In genomic region chr7:24298973-24299708, GRCm38 (mm10) we compare ENCODE assay signal across 1 mouse cellular context.
TF ChIP-seq lines count a peak whose summit lies in the region.

No protein-coding gene starts in this region.

TF ChIP-seq in MEL, 35 proteins besides CTCF, POLR2A, EP300 and RAD21 (continued from another document):
- TF ChIP-seq MAX (IDR thresholded peaks at IDR 0.05; ENCODE audit: low read length) (no peak), MXI1 (IDR thresholded peaks at IDR 0.05; ENCODE audit: low read depth, low read length) (peak; percentile 89), MEF2A (IDR thresholded peaks at IDR 0.05; ENCODE audit: extremely low read depth, insufficient replicate concordance, low read depth, low read length, poor library complexity, severe bottlenecking) (no peak), JUND (IDR thresholded peaks at IDR 0.05; ENCODE audit: low read depth, low read length) (no peak), ZNF384 (IDR thresholded peaks at IDR 0.05; ENCODE audit: low read depth, low read length) (no peak), MYB (IDR thresholded peaks at IDR 0.05; ENCODE audit: low read depth, low read length) (no peak), GATA1 (IDR thresholded peaks at IDR 0.05; ENCODE audit: low read depth, low read length) (no peak), UBTF (IDR thresholded peaks at IDR 0.05; ENCODE audit: borderline replicate concordance, insufficient read depth, low read depth, low read length) (no peak), ZMIZ1 (IDR thresholded peaks at IDR 0.05; ENCODE audit: low read depth, low read length) (no peak), SIN3A (IDR thresholded peaks at IDR 0.05; ENCODE audit: low read length) (peak; percentile 90), NRF1 (IDR thresholded peaks at IDR 0.05; ENCODE audit: insufficient read depth, low read depth, low read length, poor library complexity, severe bottlenecking) (no peak), USF2 (IDR thresholded peaks at IDR 0.05; ENCODE audit: borderline replicate concordance in 1 of 2, insufficient read depth in 1 of 2, low read depth in 1 of 2, low read length in 2 of 2) (no peak), RCOR1 (IDR thresholded peaks at IDR 0.05; ENCODE audit: low read depth, low read length) (no peak), SMC3 (IDR thresholded peaks at IDR 0.05; ENCODE audit: low read depth, low read length) (no peak), MAZ (IDR thresholded peaks at IDR 0.05; ENCODE audit: low read depth, low read length) (no peak), NELFE (IDR thresholded peaks at IDR 0.05; ENCODE audit: low read depth, low read length) (peak; percentile 67), TAL1 (IDR thresholded peaks at IDR 0.05; ENCODE audit: low read length) (no peak), POLR2AphosphoS2 (IDR thresholded peaks at IDR 0.05; ENCODE audit: low read length) (peak; percentile 72), ZC3H11A (IDR thresholded peaks at IDR 0.05; ENCODE audit: low read depth, low read length) (no peak), POLR2AphosphoS5 (IDR thresholded peaks at IDR 0.05; ENCODE audit: borderline replicate concordance, low read depth, low read length) (no peak), TBP (IDR thresholded peaks at IDR 0.05; ENCODE audit: low read depth, low read length) (peak; percentile 70), ZKSCAN1 (IDR thresholded peaks at IDR 0.05; ENCODE audit: low read depth, low read length) (no peak), ELF1 (IDR thresholded peaks at IDR 0.05; ENCODE audit: low read depth, low read length) (peak; percentile 51; the same call in 1 of the 2 replicates), MYC (IDR thresholded peaks at IDR 0.05; ENCODE audit: low read depth, low read length) (peak; percentile 32; the same call in 1 of the 2 replicates), MAFK (IDR thresholded peaks at IDR 0.05; ENCODE audit: borderline replicate concordance, low read depth, low read length) (no peak), E2F4 (IDR thresholded peaks at IDR 0.05; ENCODE audit: borderline replicate concordance, low read depth, low read length) (no peak), CHD1 (IDR thresholded peaks at IDR 0.05; ENCODE audit: low read depth, low read length) (no peak), USF1 (IDR thresholded peaks at IDR 0.05; ENCODE audit: low read depth, low read length) (no peak)
TF ChIP-seq in MEL: peak in this region for 9.
